Mouse (Mus musculus) liver, embryonic 14.5 days (tissue): Measurements from ENCODE around the gene Col9a1. TPM values are rescaled to one million over a fixed set of nuclear protein-coding genes. Genes with fewer than 3 reads are reported as not detected.

Experiments used
- ATAC-seq: fragments of 200-750 bp; cut with Nextera tagmentation; 2 replicates; pipeline ENCODE4 v1.8.0; 2017; ENCODE audit warnings: moderate number of reproducible peaks, mild to moderate bottlenecking, moderate library complexity; ENCODE audit not compliant: insufficient read depth
- DNase-seq, 3 experiments: peaks; one replicate each; pipeline ENCODE4 v3.0.0-alpha.2; 2012 to 2013; ENCODE audit warnings: low read depth in 3 of 3, low spot score in 3 of 3
- H3K27ac ChIP-seq: fragments of 300-500 bp; sonication (generic); 2 replicates; pipeline ENCODE4 v1.5.1; 2014; ENCODE audit warnings: moderate library complexity, mild to moderate bottlenecking, control low read depth, inconsistent platforms
- H3K27me3 ChIP-seq: fragments of 300-500 bp; sonication (generic); 2 replicates; pipeline ENCODE4 v1.6.1; 2014; ENCODE audit warnings: mild to moderate bottlenecking, low read length, moderate library complexity; ENCODE audit not compliant: control insufficient read depth, insufficient read depth
- H3K36me3 ChIP-seq: fragments of 300-500 bp; sonication (generic); replicated peaks from 2 replicates; pipeline ENCODE4 v1.6.1; 2014; ENCODE audit warnings: low read depth; ENCODE audit not compliant: control insufficient read depth, insufficient read depth
- H3K4me1 ChIP-seq, 2 experiments: fragments of 200-500 bp in 1 of 2; fragments of 300-500 bp in 1 of 2; sonication (generic) in 1 of 2; replicated peaks; 2 replicates each; pipeline ENCODE4 v1.6.1; 2012 to 2014; ENCODE audit warnings: antibody characterized with exemption in 1 of 2, inconsistent platforms in 1 of 2, low read length in 1 of 2; ENCODE audit not compliant: control insufficient read depth in 2 of 2, insufficient read depth in 2 of 2
- H3K4me2 ChIP-seq: fragments of 300-500 bp; sonication (generic); 2 replicates; pipeline ENCODE4 v1.6.1; 2014; ENCODE audit warnings: low read depth, mild to moderate bottlenecking, control low read depth, moderate library complexity
- H3K4me3 ChIP-seq, 2 experiments: fragments of 200-500 bp in 1 of 2; fragments of 300-500 bp in 1 of 2; sonication (generic) in 1 of 2; 2 replicates each; pipeline ENCODE4 v1.5.1; 2012 to 2014; ENCODE audit warnings: low read depth in 2 of 2, low read length in 2 of 2, mild to moderate bottlenecking in 2 of 2, control low read depth in 1 of 2, inconsistent platforms in 1 of 2, moderate library complexity in 1 of 2; ENCODE audit not compliant: insufficient read depth in 1 of 2
- H3K9ac ChIP-seq: fragments of 300-500 bp; sonication (generic); replicated peaks from 2 replicates; pipeline ENCODE4 v1.6.1; 2014; ENCODE audit warnings: mild to moderate bottlenecking, control low read depth, moderate library complexity
- H3K9me3 ChIP-seq: fragments of 300-500 bp; sonication (generic); 2 replicates; pipeline ENCODE4 v1.6.1; 2016; ENCODE audit warnings: low read length, mixed read lengths; ENCODE audit not compliant: control insufficient read depth
- CTCF ChIP-seq: IDR thresholded peaks from 2 replicates; pipeline ENCODE4 v1.5.1; 2016; ENCODE audit warnings: antibody characterized with exemption, low read depth, control low read depth
- EP300 ChIP-seq: IDR thresholded peaks from 2 replicates; pipeline ENCODE4 v1.6.1; 2016; ENCODE audit warnings: antibody characterized with exemption, low read depth
- WGBS: fragments of 180-500 bp; shearing (Covaris S2); extraction: QIAGEN DNeasy Blood & Tissue Kit; methylation state at CpG from one replicate; pipeline ENCODE4 v1.1.7; 2014; ENCODE audit not compliant: insufficient replicate concordance; 5-methylcytosine and 5-hydroxymethylcytosine counted together
- polyA plus RNA-seq, 2 experiments: library from polyadenylated mRNA; depleted of rRNA in 1 of 2; stranded (reverse) in 1 of 2; unstranded in 1 of 2; fragments of >200 nt; fragmentation: Nextera tagmentation in 1 of 2; extraction: Ambion mirVana in 1 of 2; gene quantifications; 2 replicates each; pipeline versions ENCODE4 v1.2.1 to v1.2.3; 2012 to 2014

Col9a1 gene
- polyA plus RNA-seq, 2 experiments: 0.04 to 0.13 TPM

GRCm38 (mm10) chr1:24219041-24219440 lies 41.6 kb downstream of the Col9a1 start:
- no peaks in the 10 kb centered on the region for H3K4me1 ChIP-seq
- H3K4me2 ChIP-seq: no peak overlapping the region
- H3K27me3 ChIP-seq: no peaks in the 10 kb centered on the region
- no peaks in the 10 kb centered on the region for H3K36me3 ChIP-seq
- no peak for DNase-seq
- ATAC-seq: no peak
- H3K9ac ChIP-seq: no peak overlapping the region
- TF ChIP-seq EP300: no peak
- TF ChIP-seq CTCF: no peak
- no peak overlapping the region for H3K27ac ChIP-seq
- WGBS: 53% methylated on average over 6 of the region's 6 CpGs
- no peaks in the 10 kb centered on the region for H3K9me3 ChIP-seq
- H3K4me3 ChIP-seq: no peak overlapping the region

- H3K36me3 ChIP-seq: no peaks in the 10 kb centered on the region
- no peak overlapping the region for H3K4me2 ChIP-seq
- no peak overlapping the region for H3K9ac ChIP-seq
- no peaks in the 10 kb centered on the region for H3K4me1 ChIP-seq
- 66% methylated on average over 2 of the region's 2 CpGs for WGBS
- no peak overlapping the region for H3K4me3 ChIP-seq
- ATAC-seq: no peak
- no peaks in the 10 kb centered on the region for H3K9me3 ChIP-seq
- no peak overlapping the region for H3K27ac ChIP-seq
- no peak for DNase-seq
- H3K27me3 ChIP-seq: no peaks in the 10 kb centered on the region
- no peak for TF ChIP-seq EP300
- TF ChIP-seq CTCF: no peak
Measured at GRCm38 (mm10) chr1:24222231-24222630, 44.8 kb downstream of the Col9a1 start.

GRCm38 (mm10) chr1:24222981-24223612 lies 45.7 kb downstream of the Col9a1 start:
- Histone ChIP-seq H3K9me3 (no peaks in the 10 kb centered on the region), H3K4me2 (no peak overlapping the region), H3K27me3 (no peaks in the 10 kb centered on the region), H3K36me3 (no peaks in the 10 kb centered on the region), H3K4me3 (no peak overlapping the region), H3K27ac (no peak overlapping the region), H3K4me1 (no peaks in the 10 kb centered on the region), H3K9ac (no peak overlapping the region)
- ATAC-seq: no peak
- no peak for TF ChIP-seq CTCF
- TF ChIP-seq EP300: no peak
- 66% methylated on average over 8 of the region's 8 CpGs for WGBS
- no peak for DNase-seq

GRCm38 (mm10) chr1:24225825-24226526 lies 48.6 kb downstream of the Col9a1 start:
- Histone ChIP-seq H3K4me2 (no peak overlapping the region), H3K4me1 (no peaks in the 10 kb centered on the region), H3K9ac (no peak overlapping the region), H3K36me3 (no peaks in the 10 kb centered on the region), H3K27ac (no peak overlapping the region), H3K27me3 (no peaks in the 10 kb centered on the region), H3K4me3 (no peak overlapping the region), H3K9me3 (no peaks in the 10 kb centered on the region)
- no peak for DNase-seq
- 57% methylated on average over 4 of the region's 4 CpGs for WGBS
- no peak for ATAC-seq
- TF ChIP-seq CTCF: no peak
- TF ChIP-seq EP300: no peak

GRCm38 (mm10) chr1:24226941-24227711 lies 49.7 kb downstream of the Col9a1 start:
- Histone ChIP-seq H3K27ac (no peak overlapping the region), H3K9ac (no peak overlapping the region), H3K27me3 (no peaks in the 10 kb centered on the region), H3K36me3 (no peaks in the 10 kb centered on the region), H3K4me2 (no peak overlapping the region), H3K9me3 (no peaks in the 10 kb centered on the region), H3K4me1 (no peaks in the 10 kb centered on the region), H3K4me3 (no peak overlapping the region)
- WGBS: 60% methylated on average over 6 of the region's 6 CpGs
- DNase-seq (no peak), ATAC-seq (no peak)
- no peak for TF ChIP-seq CTCF
- no peak for TF ChIP-seq EP300
